Mouse (Mus musculus) 3134 (cell line): Measurements from ENCODE around the gene Gm17349.
"Not testable (repeated sequence)": the region's sequence is repeated elsewhere in the genome, so short reads cannot be mapped to it uniquely, and the experiment has no call there.

Experiments
- DNase-seq: peaks from one replicate; pipeline ENCODE4 v3.0.0-alpha.2; 2011; ENCODE audit warnings: low spot score; ENCODE audit not compliant: insufficient read length; ENCODE audit errors: extremely low read depth

Gm17349 gene

GRCm38 (mm10) chr15:99701640-99701998, 3.7 kb downstream of the Gm17349 start:
- DNase-seq: not testable (repeated sequence)

- DNase-seq: no peak
These were observed 4.8 kb downstream of the Gm17349 start for GRCm38 (mm10) chr15:99700219-99701106.

- no peak for DNase-seq
These were observed 5.6 kb downstream of the Gm17349 start for GRCm38 (mm10) chr15:99699715-99700114.

GRCm38 (mm10) chr15:99698533-99699085, 6.7 kb downstream of the Gm17349 start:
- DNase-seq: no peak

GRCm38 (mm10) chr15:99697309-99697708, 8.0 kb downstream of the Gm17349 start:
- no peak for DNase-seq

GRCm38 (mm10) chr15:99691976-99692375, 13.3 kb downstream of the Gm17349 start:
- DNase-seq: no peak

- DNase-seq: no peak
These were observed 14.4 kb downstream of the Gm17349 start for GRCm38 (mm10) chr15:99690924-99691323.

GRCm38 (mm10) chr15:99688712-99689111, 16.6 kb downstream of the Gm17349 start:
- peak; percentile 48 for DNase-seq

GRCm38 (mm10) chr15:99684156-99684555, 21.1 kb downstream of the Gm17349 start:
- DNase-seq: no peak

- no peak for DNase-seq
These were observed 22.4 kb downstream of the Gm17349 start for GRCm38 (mm10) chr15:99682880-99683279.

GRCm38 (mm10) chr15:99679008-99679407, 26.3 kb downstream of the Gm17349 start:
- DNase-seq: no peak

GRCm38 (mm10) chr15:99678063-99678800, 27.1 kb downstream of the Gm17349 start:
- DNase-seq: no peak

- DNase-seq: no peak
These were observed 28.2 kb downstream of the Gm17349 start for GRCm38 (mm10) chr15:99677089-99677488.

GRCm38 (mm10) chr15:99674866-99675265, 30.4 kb downstream of the Gm17349 start:
- no peak for DNase-seq

- no peak for DNase-seq
These were observed 33.5 kb downstream of the Gm17349 start for GRCm38 (mm10) chr15:99671783-99672182.

GRCm38 (mm10) chr15:99670964-99671670, 34.2 kb downstream of the Gm17349 start:
- no peak for DNase-seq

GRCm38 (mm10) chr15:99670154-99670821, 35.0 kb downstream of the Gm17349 start, which contains the start of gene Asic1:
Gene Asic1, plus strand, starts transcription at chr15:99670368.
- peak; percentile 65 for DNase-seq

- no peak for DNase-seq
These were observed 35.9 kb downstream of the Gm17349 start for GRCm38 (mm10) chr15:99669392-99669791.

- peak; percentile 62 for DNase-seq
These were observed 36.4 kb downstream of the Gm17349 start for GRCm38 (mm10) chr15:99668881-99669280.

- no peak for DNase-seq
These were observed 37.7 kb downstream of the Gm17349 start for GRCm38 (mm10) chr15:99667544-99667943.
